ENCODE assay signal across 9 mouse cellular contexts in genomic region chr3:101393103-101393644, GRCm38 (mm10). TPM values are rescaled to one million over a fixed set of nuclear protein-coding genes. Genes with fewer than 3 reads are reported as not detected.
A peak's percentile ranks its signal among the peaks of the same experiment; 100 is the strongest.
DNase-seq lines count a peak whose midpoint lies in the region; ATAC-seq and TF ChIP-seq lines count a peak whose summit lies in the region.
"Had no signal": no experiment of that assay in that cellular context is flagged by ENCODE, and none has a peak within 500 bp of the region (broad histone marks: within the 10 kb centered on the region; RNA-seq: fewer than 3 reads in every experiment).

No protein-coding gene starts in this region.

- no peak overlapping the region for H3K4me3 ChIP-seq in embryonic facial prominence, embryonic 13.5 days
- H3K4me3 ChIP-seq in heart, embryonic 10.5 days, result no peak overlapping the region
- H3K4me3 ChIP-seq in limb, embryonic 14.5 days (replicated peaks; ENCODE audit: low read length), result no peak overlapping the region
- H3K4me3 ChIP-seq: forebrain, embryonic 12.5 days had no signal

- no peak for TF ChIP-seq POLR2A in limb, embryonic 14.5 days (IDR thresholded peaks at IDR 0.05; ENCODE audit: borderline replicate concordance, extremely low read depth, insufficient read depth, insufficient read length)

- no peaks in the 10 kb centered on the region for H3K27me3 ChIP-seq in embryonic facial prominence, embryonic 13.5 days
- H3K27me3 ChIP-seq in heart, embryonic 10.5 days (ENCODE audit: insufficient read depth, poor library complexity, severe bottlenecking), result no peaks in the 10 kb centered on the region
- no peaks in the 10 kb centered on the region for H3K27me3 ChIP-seq in limb, embryonic 14.5 days (ENCODE audit: control insufficient read depth, insufficient read depth, low read length)

- H3K4me2 ChIP-seq in embryonic facial prominence, embryonic 13.5 days, result peak overlapping the region; percentile 40; the same call in 1 of the 2 replicates
- H3K4me2 ChIP-seq in limb, embryonic 14.5 days (replicated peaks; ENCODE audit: low read depth, low read length, severe bottlenecking), result no peak overlapping the region
- H3K4me2 ChIP-seq: forebrain, embryonic 12.5 days had no signal

- no peaks in the 10 kb centered on the region for H3K9me3 ChIP-seq in embryonic facial prominence, embryonic 13.5 days
- H3K9me3 ChIP-seq in heart, embryonic 10.5 days, result no peaks in the 10 kb centered on the region
- H3K9me3 ChIP-seq in limb, embryonic 14.5 days (ENCODE audit: control insufficient read depth, low read length), result no peaks in the 10 kb centered on the region
- H3K9me3 ChIP-seq: forebrain, embryonic 12.5 days had no signal

- H3K27ac ChIP-seq in embryonic facial prominence, embryonic 13.5 days, result peak overlapping the region; percentile 95
- peak overlapping the region; percentile 75 for H3K27ac ChIP-seq in heart, embryonic 10.5 days
- peak overlapping the region; percentile 95; the same call in 1 of the 2 replicates for H3K27ac ChIP-seq in limb, embryonic 14.5 days (replicated peaks; ENCODE audit: low read depth, low read length)
- H3K27ac ChIP-seq: forebrain, embryonic 12.5 days had no signal

- ATAC-seq in embryonic facial prominence, embryonic 13.5 days (ENCODE audit: insufficient number of reproducible peaks, insufficient read depth, low FRiP score, low TSS enrichment, low read depth), result no peak
- no peak for ATAC-seq in limb, embryonic 14.5 days (ENCODE audit: low FRiP score, low read depth)

- intact Hi-C loops in left cerebral cortex, postnatal 4 days (cut with DNase I), result no loop called here

- no peaks in the 10 kb centered on the region; the same call in 1 of the 2 replicates for H3K36me3 ChIP-seq in embryonic facial prominence, embryonic 13.5 days
- 0 out of 2 replicates have a peak, but pooled peaks cover 3% of the 10 kb centered on the region for H3K36me3 ChIP-seq in heart, embryonic 10.5 days
- H3K36me3 ChIP-seq in limb, embryonic 14.5 days (ENCODE audit: control insufficient read depth, insufficient read depth, low read length), result no peaks in the 10 kb centered on the region
- H3K36me3 ChIP-seq: forebrain, embryonic 12.5 days had no signal

- H3K9ac ChIP-seq in embryonic facial prominence, embryonic 13.5 days, result no peak overlapping the region
- no peak overlapping the region for H3K9ac ChIP-seq in limb, embryonic 14.5 days (ENCODE audit: low read depth, low read length, severe bottlenecking)
- H3K9ac ChIP-seq: forebrain, embryonic 12.5 days had no signal

- peaks cover 100% of the 10 kb centered on the region for H3K4me1 ChIP-seq in embryonic facial prominence, embryonic 13.5 days
- H3K4me1 ChIP-seq in heart, embryonic 10.5 days, result peaks cover 88% of the 10 kb centered on the region
- peaks cover 89% of the 10 kb centered on the region for H3K4me1 ChIP-seq in limb, embryonic 14.5 days (ENCODE audit: control insufficient read depth, insufficient read depth, low read length)

- 60% methylated on average over 6 of the region's 6 CpGs for WGBS in embryonic facial prominence, embryonic 13.5 days
- 85% methylated on average over 6 of the region's 6 CpGs for WGBS in heart, embryonic 10.5 days
- WGBS in limb, embryonic 14.5 days, result 81% methylated on average over 6 of the region's 6 CpGs

- peak; percentile 78 for DNase-seq in left cerebral cortex, postnatal 4 days
- DNase-seq in left cerebral cortex, adult 18-20 months (ENCODE audit: low spot score in 2 of 2), result no peak
- DNase-seq in heart, embryonic 10.5 days (ENCODE audit: low spot score), result no peak
- peak; percentile 23 for DNase-seq in limb, embryonic 14.5 days (ENCODE audit: low spot score)
- DNase-seq in thymus, postnatal 0 days (ENCODE audit: low spot score), result no peak
- DNase-seq in Muller cell, postnatal 12 days (ENCODE audit: inconsistent ontology term), result no peak
- DNase-seq in adrenal gland, postnatal 25 days, result no peak

RNA-seq across cellular contexts. Expression of gene Igsf3, which starts 16.3 kb away (rescaled TPM):
- total RNA-seq in left cerebral cortex, postnatal 4 days (2021), result 100 to 1,000 TPM in 1 of 2 experiments, 10 to 100 TPM in 1; 96.4 to 101 TPM
- total RNA-seq in left cerebral cortex, adult 18-20 months (2021), result 10 to 100 TPM; 18.0 to 18.5 TPM
- polyA plus RNA-seq in embryonic facial prominence, embryonic 13.5 days (2015; fragmentation: Nextera tagmentation; extraction: Ambion mirVana), result 95.5 and 104 TPM in 2 replicates
- polyA plus RNA-seq in heart, embryonic 10.5 days (2016; fragmentation: Nextera tagmentation; extraction: Ambion mirVana), result 41.9 and 45.9 TPM in 2 replicates
- 20.4 and 27.4 TPM in 2 replicates for polyA plus RNA-seq in limb, embryonic 14.5 days (2012; rRNA removed)
- polyA plus RNA-seq in limb, embryonic 14.5 days (2014; fragmentation: Nextera tagmentation; extraction: Ambion mirVana), result 38.4 and 43.2 TPM in 2 replicates
- polyA plus RNA-seq in thymus, postnatal 0 days (2015; fragmentation: Nextera tagmentation; extraction: Ambion mirVana), result 28.8 and 35.7 TPM in 2 replicates
- total RNA-seq in adrenal gland, postnatal 25 days (2021), result 5.5 and 7.0 TPM in 2 replicates

Comparison
In these comparisons a context has a peak if more than half of its experiments do, and no peak if none do; other contexts are left out.
1. DNase-seq: peak in left cerebral cortex, postnatal 4 days (single experiment) and limb, embryonic 14.5 days (single experiment); none in left cerebral cortex, adult 18-20 months (0 of 2), heart, embryonic 10.5 days (single experiment), thymus, postnatal 0 days (single experiment), Muller cell, postnatal 12 days (single experiment) and adrenal gland, postnatal 25 days (single experiment).
2. Peak in every context shown above with its lines, with median percentiles within 50 percentile points of each other: H3K27ac ChIP-seq.